Mouse (Mus musculus): Measurements from ENCODE around the gene 4930519G04Rik.

DNA sequence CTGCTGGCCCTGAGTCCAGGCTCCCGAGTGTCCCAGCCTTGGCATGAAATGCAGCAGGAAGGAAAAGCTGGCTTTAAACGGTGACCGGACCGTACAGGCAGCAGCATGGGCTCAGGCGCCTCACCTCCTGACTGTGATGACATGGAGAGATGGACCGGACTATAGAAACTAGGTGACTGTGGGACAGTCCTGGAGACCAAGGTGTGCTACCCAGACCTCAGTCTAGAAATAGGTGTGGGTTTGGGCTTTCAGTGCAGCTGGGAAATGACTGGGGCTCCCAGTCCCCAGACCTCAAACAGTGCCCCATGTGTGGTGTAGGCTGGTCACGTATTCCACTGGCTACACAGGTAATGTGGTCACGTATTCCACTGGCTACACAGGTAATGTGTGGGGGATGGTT lies 46.8 kb upstream of the 4930519G04Rik start:
- TF ChIP-seq GATA1 (IDR thresholded peaks at IDR 0.05; ENCODE audit: low read length): no peak
- no peak for TF ChIP-seq TAL1 (IDR thresholded peaks at IDR 0.05; ENCODE audit: low read length)

All from erythroblast, embryonic 14.5 days (primary cell).